Mouse (Mus musculus) kidney, postnatal 14 days (tissue): ENCODE results near the gene Tuba3b.

Source experiments
- DNase-seq: peaks from one replicate; pipeline ENCODE4 v3.0.0; 2022; ENCODE audit warnings: mixed read lengths

Gene Tuba3b

GRCm38 (mm10) chr6:145607746-145608145 is 7.8 kb upstream of the Tuba3b start:
- DNase-seq: no peak

DNA sequence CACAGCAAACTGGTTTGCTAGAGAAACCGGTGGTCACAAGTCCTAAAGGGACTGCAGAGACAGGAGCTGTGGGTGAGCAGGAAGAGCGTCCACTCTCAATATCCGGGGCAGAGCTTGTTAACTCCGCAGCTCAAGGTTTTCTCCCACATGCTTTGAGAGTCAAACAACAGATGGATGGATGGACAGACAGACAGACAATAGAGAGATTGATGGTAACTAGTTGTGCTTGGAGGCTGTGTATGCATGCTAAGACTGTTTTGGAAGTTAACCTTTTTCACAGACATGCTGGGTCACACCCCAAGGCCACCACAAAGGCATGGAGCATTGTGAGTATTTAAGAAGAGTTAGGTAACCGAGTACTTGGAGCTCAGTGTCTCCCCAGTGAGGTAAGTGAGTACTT is 6.9 kb upstream of the Tuba3b start:
- no peak for DNase-seq

DNA sequence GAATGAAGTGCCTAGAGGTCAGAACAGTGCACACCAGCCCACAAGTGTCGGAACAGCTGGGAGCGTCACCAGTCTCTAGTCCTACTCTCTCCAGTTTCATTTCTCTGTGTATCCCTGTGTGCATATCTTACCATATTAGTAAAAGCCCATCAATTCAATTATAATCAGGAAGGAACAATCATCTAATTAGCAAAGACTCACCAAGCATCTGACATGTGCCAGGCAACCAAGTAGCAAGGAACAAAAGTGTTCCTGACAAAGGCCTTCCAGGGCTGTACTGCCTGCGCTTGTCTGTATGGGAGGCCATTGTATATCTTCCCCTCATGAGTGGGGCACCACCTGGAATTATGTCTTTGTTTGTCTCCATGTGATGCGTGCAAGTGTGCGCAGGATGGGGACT is 4.7 kb upstream of the Tuba3b start:
- DNase-seq: no peak

- no peak for DNase-seq
Measured at GRCm38 (mm10) chr6:145612611-145613010, 2.9 kb upstream of the Tuba3b start.

DNA sequence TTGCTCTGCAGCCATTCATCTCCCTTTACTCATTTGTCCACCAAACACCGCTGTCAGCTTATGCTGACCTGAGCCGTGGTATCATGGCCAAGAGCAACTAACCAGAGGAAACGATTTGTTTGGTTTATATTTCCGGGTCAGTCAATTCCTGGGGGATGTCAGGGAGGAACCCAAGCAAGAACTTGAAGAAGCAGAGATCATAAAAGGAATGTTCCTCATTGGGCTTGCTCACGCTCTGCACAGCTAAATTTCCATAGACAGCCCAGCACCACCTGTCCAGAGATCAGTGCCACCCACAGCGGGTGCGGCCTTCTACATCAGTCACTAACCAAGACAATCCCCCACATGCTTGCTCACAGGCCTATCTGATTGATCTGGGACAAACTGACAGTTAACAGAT is 1.3 kb upstream of the Tuba3b start, which contains the start of gene Lmntd1:
Gene Lmntd1, minus strand, starts transcription at position 101 of the 400 bp plus-strand sequence.
- peak; percentile 36 for DNase-seq

DNA sequence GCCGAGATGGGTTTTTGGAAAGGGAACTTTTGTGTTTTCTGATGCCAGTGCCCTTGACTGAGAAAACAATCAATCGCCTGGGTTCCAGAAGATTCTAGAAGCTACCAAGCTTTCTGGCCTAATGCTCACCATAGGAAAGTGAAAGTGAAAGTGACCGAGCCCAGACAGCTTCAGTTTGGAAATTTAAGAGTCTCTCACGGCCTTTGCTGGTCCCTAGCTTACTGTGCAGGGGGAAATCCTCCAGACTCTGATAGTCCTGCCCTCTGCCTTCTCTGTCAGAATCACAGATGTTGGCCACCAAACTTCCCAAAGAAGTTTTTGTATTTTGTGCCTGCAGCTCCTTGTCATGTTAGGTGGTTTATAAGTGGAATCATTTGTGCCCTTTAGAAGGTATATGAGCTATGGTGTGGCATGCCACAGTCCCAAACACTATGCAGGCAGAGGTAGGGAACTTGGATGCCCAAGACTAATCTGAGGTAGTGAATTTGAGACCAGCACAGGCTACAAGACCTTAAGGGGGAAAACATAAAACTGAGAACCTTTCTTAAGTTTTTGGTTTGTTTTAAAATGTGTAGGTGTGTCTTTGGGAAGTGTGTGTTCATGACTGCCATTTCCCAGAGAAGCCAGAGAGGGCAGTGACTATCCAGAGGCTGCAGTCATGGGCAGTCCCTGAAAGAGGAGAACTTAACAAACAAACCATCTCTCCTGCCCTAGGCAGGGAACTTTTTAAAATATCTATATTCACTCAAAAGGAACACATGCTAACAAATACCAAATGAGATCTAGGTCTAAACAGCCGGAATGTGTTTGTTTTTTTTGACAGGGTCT is 1.1 kb downstream of the Tuba3b start:
- no peak for DNase-seq

DNA sequence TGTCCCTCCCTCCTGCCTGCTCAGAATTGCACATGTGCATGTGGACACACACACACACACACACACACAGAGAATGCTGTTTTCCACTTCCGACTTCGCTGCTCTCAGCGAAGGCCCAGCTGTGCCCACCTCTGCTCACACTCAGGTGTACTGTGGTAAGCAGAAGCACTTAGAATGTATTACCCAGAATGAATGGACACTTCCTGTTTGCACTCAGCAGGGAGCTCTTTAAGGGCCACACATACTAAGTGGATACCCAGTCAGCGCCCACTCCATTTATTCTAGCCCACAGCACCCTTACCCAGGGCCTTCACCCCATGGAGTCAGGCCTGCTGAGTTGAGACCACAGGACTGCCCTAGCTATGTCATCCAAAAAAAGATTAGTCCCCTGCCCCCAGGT is 7.6 kb downstream of the Tuba3b start:
- DNase-seq: no peak

GRCm38 (mm10) chr6:145630269-145630668 is 14.7 kb downstream of the Tuba3b start:
- no peak for DNase-seq

DNA sequence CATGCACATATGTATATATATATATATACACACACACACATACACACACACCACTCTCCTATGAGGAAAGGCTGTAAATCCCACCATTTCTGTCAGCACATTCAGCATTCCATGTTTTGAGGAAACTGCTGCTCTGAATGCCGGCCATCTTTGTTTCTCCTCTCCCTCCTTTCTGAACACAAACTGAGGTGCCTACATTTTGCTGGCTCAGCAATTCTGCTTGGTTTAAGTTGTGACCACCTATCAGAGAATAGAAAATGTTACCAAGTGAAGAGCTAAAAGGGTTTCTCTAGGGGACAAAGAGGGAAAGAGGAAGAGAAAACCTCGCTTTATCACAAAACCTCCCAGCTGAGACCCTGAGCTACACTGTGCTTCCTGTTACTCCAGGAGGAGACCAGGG is 18.9 kb downstream of the Tuba3b start:
- DNase-seq: no peak

DNA sequence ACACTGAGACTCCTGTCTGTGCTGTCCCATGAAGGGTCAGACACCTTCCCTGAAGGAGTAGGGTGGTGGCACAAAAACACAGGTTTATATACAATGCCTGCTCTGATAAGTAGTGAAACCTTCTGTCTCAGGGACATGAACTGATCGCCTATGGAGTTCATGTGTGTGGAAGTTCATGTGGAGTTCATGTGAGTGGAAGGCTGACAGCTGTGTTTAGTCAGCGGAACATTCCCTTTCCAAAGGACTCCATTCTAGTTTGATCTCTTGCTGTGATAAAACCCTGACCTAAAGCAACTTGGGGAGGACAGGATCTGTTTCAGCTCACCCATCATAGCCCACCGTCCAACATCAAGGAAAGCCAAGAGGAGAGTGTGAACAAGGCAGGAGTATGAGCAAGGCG is 21.1 kb downstream of the Tuba3b start:
- no peak for DNase-seq

DNA sequence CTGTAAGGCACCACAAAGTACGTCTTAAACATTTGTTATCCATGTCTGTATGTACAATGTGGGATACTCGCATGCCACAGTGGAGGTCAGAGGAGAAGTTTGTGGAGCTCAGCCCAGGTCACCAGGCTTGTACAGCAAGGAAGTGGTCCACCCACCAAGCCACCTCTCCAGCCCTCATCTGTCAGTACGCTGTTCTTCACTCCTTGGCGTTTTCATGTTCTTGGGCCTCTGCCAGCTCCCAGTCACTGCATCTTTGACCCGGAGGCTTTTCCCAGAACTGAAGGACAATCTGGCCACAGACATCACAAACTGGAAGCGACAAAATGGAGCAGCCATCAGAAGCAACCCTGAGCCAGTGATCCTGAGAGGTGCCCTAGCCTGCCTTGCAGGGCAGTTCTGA is 22.7 kb downstream of the Tuba3b start:
- peak; percentile 80 for DNase-seq

- peak; percentile 19 for DNase-seq
Measured at GRCm38 (mm10) chr6:145640971-145641506, 25.5 kb downstream of the Tuba3b start.

GRCm38 (mm10) chr6:145651976-145652375 is 36.4 kb downstream of the Tuba3b start:
- no peak for DNase-seq

- DNase-seq: no peak
Measured at GRCm38 (mm10) chr6:145652986-145653385, 37.4 kb downstream of the Tuba3b start.

GRCm38 (mm10) chr6:145653626-145654025 is 38.1 kb downstream of the Tuba3b start:
- DNase-seq: no peak

- DNase-seq: no peak
Measured at GRCm38 (mm10) chr6:145654062-145654836, 38.7 kb downstream of the Tuba3b start.

- DNase-seq: no peak
Measured at GRCm38 (mm10) chr6:145655678-145656077, 40.1 kb downstream of the Tuba3b start.

DNA sequence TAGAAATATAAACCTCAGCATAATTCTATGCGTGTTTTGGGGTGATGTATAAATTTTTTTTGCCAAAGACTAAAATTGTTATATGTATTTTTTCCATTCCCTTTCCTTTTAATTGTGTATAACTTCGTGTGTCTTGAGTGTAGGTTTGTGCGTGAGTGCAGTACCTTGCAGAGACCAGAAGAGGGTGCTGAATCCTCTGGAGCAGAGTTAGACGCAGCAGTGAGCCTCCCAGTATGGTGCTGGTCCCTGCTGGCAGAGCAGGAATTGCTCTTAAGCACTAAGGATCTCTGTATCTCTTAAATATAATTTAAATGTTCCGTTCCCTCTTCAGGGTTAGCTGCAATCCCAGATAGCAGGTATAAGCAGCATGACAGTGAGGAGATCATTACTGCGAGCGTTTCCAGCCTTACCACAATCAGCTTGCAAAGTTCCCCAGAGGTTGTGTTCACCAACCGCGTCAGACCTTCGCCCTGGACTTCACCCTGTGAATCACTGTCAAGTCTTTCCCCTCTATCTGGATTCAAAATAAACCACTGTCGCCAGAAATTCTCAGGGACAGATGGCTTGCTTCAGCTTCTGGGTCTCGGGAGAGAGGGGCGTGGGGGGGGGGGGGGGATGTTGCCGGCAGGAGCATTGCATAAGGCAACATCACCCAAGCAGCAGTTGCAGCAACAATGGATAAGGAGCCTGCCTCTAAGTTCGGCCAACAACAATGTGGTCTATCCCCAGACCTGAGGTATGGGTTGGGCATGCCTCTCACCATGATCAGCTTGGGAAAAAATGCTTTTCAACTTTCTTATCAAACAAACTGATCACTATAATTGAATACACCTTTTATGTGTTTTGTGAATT is 41.4 kb downstream of the Tuba3b start:
- DNase-seq: peak; percentile 18

GRCm38 (mm10) chr6:145659116-145659515 is 43.6 kb downstream of the Tuba3b start:
- DNase-seq: no peak

DNA sequence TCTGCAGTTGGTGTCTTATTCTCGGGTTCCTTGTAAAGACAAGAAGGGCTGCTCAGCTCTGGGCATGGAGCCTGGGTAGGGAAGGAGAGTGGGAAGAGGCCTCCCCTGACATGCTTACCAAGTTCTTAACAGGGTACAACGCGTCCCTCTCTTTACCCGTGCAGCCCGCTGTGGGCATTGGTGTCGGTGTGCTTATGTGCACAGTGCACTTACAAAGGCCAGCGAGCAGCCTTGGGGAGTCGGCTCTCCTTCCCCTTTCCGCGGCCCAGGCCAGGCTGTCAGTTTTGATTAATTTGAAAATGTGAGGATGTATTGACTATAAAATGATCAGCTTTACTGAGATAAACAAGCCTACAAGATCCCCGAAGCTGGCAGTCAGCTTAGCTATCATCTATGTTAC is 45.4 kb downstream of the Tuba3b start:
- DNase-seq: no peak

DNA sequence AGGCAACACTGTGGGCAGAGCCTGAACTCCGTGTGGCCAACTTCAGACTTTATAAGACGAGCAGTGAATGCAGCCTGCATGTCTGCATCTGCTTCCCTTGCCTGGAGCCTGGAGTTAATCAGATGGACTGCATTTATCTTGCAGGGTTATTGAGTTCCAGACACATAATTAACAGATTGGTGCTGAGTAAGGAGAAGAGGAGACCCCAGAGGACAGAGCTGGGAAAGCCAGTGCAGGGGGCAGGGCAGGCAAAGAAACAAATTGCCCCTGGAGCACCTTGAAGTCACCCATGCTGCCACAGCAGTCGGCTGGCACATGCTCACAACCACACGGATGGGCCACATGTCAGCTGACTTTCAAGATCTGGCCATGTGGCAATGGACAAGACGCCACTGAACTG is 48.7 kb downstream of the Tuba3b start:
- no peak for DNase-seq

GRCm38 (mm10) chr6:145665751-145666150 is 50.2 kb downstream of the Tuba3b start:
- DNase-seq: no peak

- DNase-seq: no peak
Measured at GRCm38 (mm10) chr6:145667654-145668053, 52.1 kb downstream of the Tuba3b start.
